In the genomic region with DNA sequence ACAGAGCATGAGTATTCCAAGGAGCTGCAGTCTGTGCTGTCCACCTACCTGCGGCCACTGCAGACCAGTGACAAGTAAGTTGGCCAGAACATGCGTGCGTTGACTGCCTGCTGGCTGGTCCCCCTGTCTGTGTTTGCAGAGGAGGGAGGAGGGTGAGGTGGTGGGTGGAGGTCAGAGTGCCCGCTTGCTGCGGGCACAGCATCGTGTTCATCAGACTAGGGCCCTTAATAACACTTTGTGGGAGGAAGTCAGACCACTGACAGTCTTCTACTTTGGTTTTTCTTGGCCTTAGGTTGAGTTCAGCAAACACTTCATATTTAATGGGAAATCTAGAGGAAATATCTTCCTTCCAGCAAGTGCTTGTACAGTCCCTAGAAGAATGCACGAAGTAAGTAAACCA, we compare ENCODE assay signal across 39 mouse cellular contexts. TPM values are rescaled to one million over a fixed set of nuclear protein-coding genes. Genes with fewer than 3 reads are reported as not detected.
DNase-seq lines count a peak whose midpoint lies in the region; ATAC-seq and TF ChIP-seq lines count a peak whose summit lies in the region.
"Had no signal": no experiment of that assay in that cellular context is flagged by ENCODE, and none has a peak within 500 bp of the region (broad histone marks: within the 10 kb centered on the region; RNA-seq: fewer than 3 reads in every experiment).

No protein-coding gene starts in this region.

- no peak overlapping the region for H3K4me2 ChIP-seq in forebrain, postnatal 0 days (ENCODE audit: low read depth)
- no peak overlapping the region for H3K4me2 ChIP-seq in forebrain, embryonic 15.5 days (replicated peaks)
- no peak overlapping the region for H3K4me2 ChIP-seq in kidney, postnatal 0 days (ENCODE audit: low read length)
- H3K4me2 ChIP-seq: intestine, embryonic 15.5 days; limb, embryonic 15.5 days; liver, embryonic 13.5 days; lung, embryonic 14.5 days; midbrain, embryonic 12.5 days; neural tube, embryonic 12.5 days; stomach, embryonic 15.5 days had no signal

- WGBS in forebrain, postnatal 0 days, result 89% methylated on average over 7 of the region's 7 CpGs
- 90% methylated on average over 7 of the region's 7 CpGs for WGBS in forebrain, embryonic 15.5 days
- 69% methylated on average over 7 of the region's 7 CpGs for WGBS in kidney, postnatal 0 days

- no peak for TF ChIP-seq CTCF in forebrain, postnatal 0 days (IDR thresholded peaks at IDR 0.05; ENCODE audit: low read depth)
- no peak for TF ChIP-seq CTCF in kidney, postnatal 0 days (IDR thresholded peaks at IDR 0.05; ENCODE audit: low read depth)

- peaks cover 43% of the 10 kb centered on the region for H3K36me3 ChIP-seq in forebrain, postnatal 0 days (ENCODE audit: insufficient read depth)
- H3K36me3 ChIP-seq in forebrain, embryonic 15.5 days, result peaks cover 31% of the 10 kb centered on the region
- H3K36me3 ChIP-seq in kidney, postnatal 0 days (ENCODE audit: insufficient read depth, low read length), result peaks cover 20% of the 10 kb centered on the region

- no peak for DNase-seq in forebrain, postnatal 0 days
- DNase-seq in kidney, postnatal 0 days (ENCODE audit: low spot score), result no peak
- DNase-seq in kidney, postnatal 25 days, result no peak
- peak; percentile 11 for DNase-seq in lung, postnatal 10 days
- no peak for DNase-seq in right cerebral cortex, postnatal 14 days
- DNase-seq in spleen, adult 12 weeks (ENCODE audit: low spot score), result no peak
- DNase-seq in c-Kit-positive CD71-positive TER-119-positive erythroid progenitor cells, embryonic 14.5 days (ENCODE audit: low spot score), result no peak
- DNase-seq: adrenal gland, adult 8-10 months; cerebellum, adult 9-10 months; cerebellum, postnatal 36 days; heart, postnatal 14 days; kidney, adult 8-10 months; kidney, postnatal 4 days; liver, embryonic 13.5 days; lung, embryonic 14.5 days had no signal

- no peak overlapping the region for H3K4me3 ChIP-seq in forebrain, postnatal 0 days (ENCODE audit: low read depth, low read length)
- H3K4me3 ChIP-seq in forebrain, embryonic 15.5 days, result no peak overlapping the region
- H3K4me3 ChIP-seq in kidney, postnatal 0 days (replicated peaks; ENCODE audit: low read depth, low read length), result no peak overlapping the region
- H3K4me3 ChIP-seq: hindbrain, embryonic 10.5 days; intestine, embryonic 15.5 days; limb, embryonic 15.5 days; liver, embryonic 13.5 days; megakaryocyte, embryonic 14.5 days; midbrain, embryonic 12.5 days; myocyte; neural tube, embryonic 12.5 days; stomach, embryonic 15.5 days had no signal

- no peak overlapping the region for H3K27ac ChIP-seq in forebrain, postnatal 0 days (ENCODE audit: low read depth, low read length)
- H3K27ac ChIP-seq in forebrain, embryonic 15.5 days (replicated peaks), result no peak overlapping the region
- 0 out of 2 replicates have a peak overlapping the region, but pooled peaks have one; percentile 15 for H3K27ac ChIP-seq in kidney, postnatal 0 days
- H3K27ac ChIP-seq: hindbrain, embryonic 10.5 days; hindbrain, postnatal 0 days; intestine, embryonic 15.5 days; liver, embryonic 13.5 days; midbrain, embryonic 12.5 days; neural tube, embryonic 12.5 days; stomach, embryonic 15.5 days had no signal

- ATAC-seq in forebrain, postnatal 0 days, result no peak
- ATAC-seq in forebrain, embryonic 15.5 days (replicated peaks), result no peak
- no peak for ATAC-seq in kidney, postnatal 0 days (replicated peaks; ENCODE audit: low FRiP score, low read depth)
- ATAC-seq: forebrain, embryonic 16.5 days; hindbrain, postnatal 0 days; intestine, embryonic 15.5 days had no signal

- H3K4me1 ChIP-seq in forebrain, postnatal 0 days (ENCODE audit: insufficient read depth), result no peaks in the 10 kb centered on the region
- H3K4me1 ChIP-seq in forebrain, embryonic 15.5 days, result peaks cover 13% of the 10 kb centered on the region
- no peaks in the 10 kb centered on the region; the same call in 1 of the 2 replicates for H3K4me1 ChIP-seq in kidney, postnatal 0 days (replicated peaks; ENCODE audit: insufficient read depth, low read length)
- H3K4me1 ChIP-seq: intestine, embryonic 15.5 days; liver, embryonic 13.5 days; stomach, embryonic 15.5 days had no signal

- 0 out of 2 replicates have a peak overlapping the region, but pooled peaks have one; percentile 3 for H3K9ac ChIP-seq in forebrain, postnatal 0 days
- H3K9ac ChIP-seq in forebrain, embryonic 15.5 days (replicated peaks), result no peak overlapping the region
- H3K9ac ChIP-seq in kidney, postnatal 0 days (ENCODE audit: low read depth, low read length), result no peak overlapping the region
- H3K9ac ChIP-seq: intestine, embryonic 15.5 days; limb, embryonic 15.5 days; liver, embryonic 13.5 days; lung, embryonic 14.5 days; midbrain, embryonic 12.5 days; neural tube, embryonic 12.5 days; stomach, embryonic 15.5 days had no signal

- no peaks in the 10 kb centered on the region for H3K27me3 ChIP-seq in forebrain, postnatal 0 days (ENCODE audit: insufficient read depth, low read length)
- H3K27me3 ChIP-seq in forebrain, embryonic 15.5 days, result no peaks in the 10 kb centered on the region
- no peaks in the 10 kb centered on the region for H3K27me3 ChIP-seq in kidney, postnatal 0 days (ENCODE audit: insufficient read depth, low read length)
- H3K27me3 ChIP-seq: CH12.LX; intestine, embryonic 15.5 days; limb, embryonic 15.5 days; liver, embryonic 13.5 days; megakaryocyte, embryonic 14.5 days; midbrain, embryonic 12.5 days; neural tube, embryonic 12.5 days; stomach, embryonic 15.5 days had no signal

- H3K9me3 ChIP-seq in forebrain, postnatal 0 days (ENCODE audit: low read length), result no peaks in the 10 kb centered on the region
- H3K9me3 ChIP-seq in forebrain, embryonic 15.5 days, result no peaks in the 10 kb centered on the region
- no peaks in the 10 kb centered on the region for H3K9me3 ChIP-seq in kidney, postnatal 0 days (replicated peaks; ENCODE audit: low read length)
- H3K9me3 ChIP-seq: hindbrain, embryonic 10.5 days; intestine, embryonic 15.5 days; limb, embryonic 15.5 days; liver, embryonic 13.5 days; megakaryocyte, embryonic 14.5 days; midbrain, embryonic 12.5 days; neural tube, embryonic 12.5 days; stomach, embryonic 15.5 days had no signal

RNA-seq across cellular contexts. Expression of a gene that starts 39.8 kb away (rescaled TPM):
- total RNA-seq in forebrain, postnatal 0 days (2014; rRNA removed), result not detected in 2 replicates
- 1.4 and 1.6 TPM in 2 replicates for polyA plus RNA-seq in forebrain, postnatal 0 days (2015; fragmentation: Nextera tagmentation; extraction: Ambion mirVana)
- 0.59 and 1.4 TPM in 2 replicates for polyA plus RNA-seq in forebrain, embryonic 15.5 days (2015; fragmentation: Nextera tagmentation; extraction: Ambion mirVana)
- polyA plus RNA-seq in kidney, postnatal 0 days (2015; fragmentation: Nextera tagmentation; extraction: Ambion mirVana), result 1.5 TPM in 2 replicates
- total RNA-seq: adrenal gland, postnatal 4 days; CH12.LX; ES-E14; gastrocnemius, adult 8-10 months; gastrocnemius, postnatal 4 days; heart, adult 8-10 months; heart, postnatal 14 days; hindbrain, postnatal 0 days; left cerebral cortex, adult 8-10 months; left cerebral cortex, postnatal 36 days; midbrain, postnatal 0 days had no signal
- polyA plus RNA-seq: C2C12; embryonic facial prominence, embryonic 11.5 days; heart, embryonic 14.5 days; intestine, embryonic 15.5 days; limb, embryonic 15.5 days; liver, embryonic 13.5 days; lung, embryonic 14.5 days; midbrain, postnatal 0 days; myocyte; stomach, embryonic 15.5 days; urinary bladder, adult 2 months had no signal
